Mouse (Mus musculus) midbrain, postnatal 0 days (tissue): ENCODE results near the gene Shroom3. TPM values are rescaled to one million over a fixed set of nuclear protein-coding genes. Genes with fewer than 3 reads are reported as not detected.

Experiments
- ATAC-seq: fragments of 200-750 bp; cut with Nextera tagmentation; 2 replicates; pipeline ENCODE4 v1.8.0; 2017; ENCODE audit warnings: moderate number of reproducible peaks, mild to moderate bottlenecking, moderate TSS enrichment, moderate library complexity; ENCODE audit not compliant: low FRiP score
- DNase-seq: peaks from one replicate; pipeline ENCODE4 v3.0.0-alpha.2; 2015; ENCODE audit warnings: low spot score
- H3K27ac ChIP-seq: fragments of 300-500 bp; sonication (generic); 2 replicates; pipeline ENCODE4 v1.5.1; 2014; ENCODE audit warnings: low read depth, mild to moderate bottlenecking, low read length, mixed read lengths
- H3K27me3 ChIP-seq: fragments of 300-500 bp; sonication (generic); 2 replicates; pipeline ENCODE4 v1.6.1; 2014; ENCODE audit warnings: low read length, control low read depth, mixed read lengths; ENCODE audit not compliant: insufficient read depth
- H3K36me3 ChIP-seq: fragments of 300-500 bp; sonication (generic); 2 replicates; pipeline ENCODE4 v1.6.1; 2014; ENCODE audit warnings: low read length, control low read depth, mixed read lengths; ENCODE audit not compliant: insufficient read depth
- H3K4me1 ChIP-seq: fragments of 300-500 bp; sonication (generic); 2 replicates; pipeline ENCODE4 v1.6.1; 2014; ENCODE audit warnings: mild to moderate bottlenecking, control low read depth, antibody characterized with exemption, low read length, mixed read lengths; ENCODE audit not compliant: insufficient read depth
- H3K4me2 ChIP-seq: fragments of 300-500 bp; sonication (generic); 2 replicates; pipeline ENCODE4 v1.6.1; 2014; ENCODE audit warnings: low read depth, mild to moderate bottlenecking, low read length, mixed read lengths; ENCODE audit not compliant: poor library complexity, severe bottlenecking
- H3K4me3 ChIP-seq: fragments of 300-500 bp; sonication (generic); 2 replicates; pipeline ENCODE4 v1.5.1; 2014; ENCODE audit warnings: low read depth, mild to moderate bottlenecking, low read length, moderate library complexity
- H3K9ac ChIP-seq: fragments of 300-500 bp; sonication (generic); replicated peaks from 2 replicates; pipeline ENCODE4 v1.6.1; 2014; ENCODE audit warnings: mild to moderate bottlenecking, low read length, moderate library complexity, mixed read lengths; ENCODE audit not compliant: poor library complexity, severe bottlenecking
- H3K9me3 ChIP-seq: fragments of 300-500 bp; sonication (generic); 2 replicates; pipeline ENCODE4 v1.6.1; 2016; ENCODE audit warnings: low read length, control low read depth
- CTCF ChIP-seq: IDR thresholded peaks from 2 replicates; pipeline ENCODE4 v1.5.1; 2016; ENCODE audit warnings: antibody characterized with exemption, mild to moderate bottlenecking
- WGBS: fragments of 180-500 bp; shearing (Covaris S2); extraction: QIAGEN DNeasy Blood & Tissue Kit; methylation state at CpG from one replicate; pipeline ENCODE4 v1.1.7; 2014; 5-methylcytosine and 5-hydroxymethylcytosine counted together
- polyA plus RNA-seq: library from polyadenylated mRNA; unstranded; fragments of >200 nt; fragmentation: Nextera tagmentation; extraction: Ambion mirVana; gene quantifications from 2 replicates; pipeline ENCODE4 v1.2.1, GENCODE M21; 2015
- total RNA-seq: library from RNA; depleted of rRNA; stranded (reverse); fragments of >200 nt; gene quantifications from 2 replicates; pipeline ENCODE4 v1.2.3, GENCODE M21; 2014

Shroom3 gene
- total and polyA plus RNA-seq, 2 experiments from 2014 or later = 1.2 to 8.1 TPM

DNA sequence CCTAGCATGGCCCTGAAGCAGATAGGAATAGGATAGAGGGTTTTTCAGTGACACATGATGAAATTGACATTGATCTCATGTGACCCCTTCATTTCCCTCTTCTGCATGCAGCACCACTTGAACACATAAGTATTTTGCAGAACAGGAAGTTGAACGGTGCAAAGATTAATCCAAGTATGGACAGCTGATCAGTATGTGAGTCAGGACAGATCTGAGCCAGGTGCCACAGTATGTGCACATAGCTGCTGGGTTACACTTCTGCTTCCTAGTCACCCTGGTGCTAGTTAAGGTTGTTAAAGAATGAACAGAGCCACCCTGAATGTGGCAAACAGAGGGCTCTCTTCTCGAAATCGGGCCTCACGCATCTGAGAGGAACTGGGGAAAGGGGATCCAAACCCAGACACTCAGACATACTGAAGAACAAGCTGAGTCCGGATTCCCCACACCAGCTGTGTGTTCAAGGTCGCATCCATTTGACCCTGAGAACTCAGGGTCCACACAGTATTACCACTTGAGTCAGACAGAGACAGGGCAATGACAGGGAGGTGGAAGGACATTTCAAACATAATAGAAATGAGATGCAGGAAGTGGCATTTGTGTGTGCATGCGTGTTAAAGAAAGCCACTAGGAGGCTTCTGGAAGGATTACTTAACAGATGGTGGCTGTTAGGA is 251.2 kb downstream of the Shroom3 start:
- H3K9me3 ChIP-seq = no peaks in the 10 kb centered on the region
- no peak overlapping the region for H3K27ac ChIP-seq
- no peak for TF ChIP-seq CTCF
- H3K9ac ChIP-seq = no peak overlapping the region
- H3K4me1 ChIP-seq = no peaks in the 10 kb centered on the region
- DNase-seq = no peak
- 83% methylated on average over 7 of the region's 7 CpGs for WGBS
- H3K27me3 ChIP-seq = no peaks in the 10 kb centered on the region
- no peak overlapping the region for H3K4me3 ChIP-seq
- H3K4me2 ChIP-seq = no peak overlapping the region
- H3K36me3 ChIP-seq = no peaks in the 10 kb centered on the region
- ATAC-seq = no peak

DNA sequence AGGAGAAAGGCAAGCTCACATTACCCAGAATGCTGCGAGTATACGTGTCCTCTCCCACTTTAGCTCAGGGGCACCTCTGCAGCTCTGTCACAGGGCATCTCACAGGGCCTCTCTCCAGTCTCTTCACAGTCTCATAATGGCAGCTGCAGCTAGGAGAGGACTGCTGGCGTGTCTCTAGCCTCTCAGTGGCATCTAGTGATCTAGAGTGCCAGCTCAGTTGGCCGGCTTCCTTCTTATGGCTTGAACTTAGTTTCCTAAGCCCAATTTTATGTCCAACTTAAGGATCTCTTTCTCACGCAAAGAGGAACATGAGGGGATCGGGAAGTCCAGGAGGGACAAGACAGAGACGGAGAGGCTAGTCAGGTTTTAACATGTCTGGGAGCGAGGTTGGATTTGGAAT is 252.6 kb downstream of the Shroom3 start:
- no peak overlapping the region for H3K9ac ChIP-seq
- ATAC-seq = no peak
- no peak overlapping the region for H3K27ac ChIP-seq
- no peak overlapping the region for H3K4me2 ChIP-seq
- H3K4me3 ChIP-seq = no peak overlapping the region
- WGBS = 87% methylated on average over 8 of the region's 8 CpGs
- TF ChIP-seq CTCF = no peak
- H3K27me3 ChIP-seq = no peaks in the 10 kb centered on the region
- no peaks in the 10 kb centered on the region for H3K4me1 ChIP-seq
- no peak for DNase-seq
- H3K36me3 ChIP-seq = peaks cover 8% of the 10 kb centered on the region; the same call in 1 of the 2 replicates
- no peaks in the 10 kb centered on the region for H3K9me3 ChIP-seq

DNA sequence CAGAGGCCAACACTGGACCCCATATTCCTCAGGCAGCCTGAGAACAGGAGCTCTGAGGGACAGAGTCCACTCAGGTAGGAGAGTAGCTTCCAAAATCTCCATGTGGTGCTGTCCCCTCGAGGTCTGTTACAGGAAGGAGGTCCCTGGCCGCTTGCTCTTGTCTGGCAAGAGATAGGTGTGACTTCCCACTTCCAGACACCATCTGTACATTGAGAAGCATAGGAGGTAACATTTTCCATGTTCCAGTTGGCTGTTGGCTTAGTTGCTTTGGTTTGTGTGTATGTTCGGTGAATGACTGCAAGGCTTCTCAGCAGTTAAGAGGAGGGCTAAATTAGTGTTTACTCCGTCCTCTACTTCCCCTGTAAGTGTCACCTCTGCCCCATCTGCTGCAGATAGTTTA is 254.5 kb downstream of the Shroom3 start:
- no peaks in the 10 kb centered on the region for H3K4me1 ChIP-seq
- no peak overlapping the region for H3K27ac ChIP-seq
- H3K36me3 ChIP-seq = peaks cover 24% of the 10 kb centered on the region
- no peaks in the 10 kb centered on the region for H3K27me3 ChIP-seq
- TF ChIP-seq CTCF = no peak
- ATAC-seq (no peak), DNase-seq (no peak)
- 96% methylated on average over 4 of the region's 4 CpGs for WGBS
- peaks cover 5% of the 10 kb centered on the region for H3K9me3 ChIP-seq
- no peak overlapping the region for H3K9ac ChIP-seq
- no peak overlapping the region for H3K4me3 ChIP-seq
- no peak overlapping the region for H3K4me2 ChIP-seq

DNA sequence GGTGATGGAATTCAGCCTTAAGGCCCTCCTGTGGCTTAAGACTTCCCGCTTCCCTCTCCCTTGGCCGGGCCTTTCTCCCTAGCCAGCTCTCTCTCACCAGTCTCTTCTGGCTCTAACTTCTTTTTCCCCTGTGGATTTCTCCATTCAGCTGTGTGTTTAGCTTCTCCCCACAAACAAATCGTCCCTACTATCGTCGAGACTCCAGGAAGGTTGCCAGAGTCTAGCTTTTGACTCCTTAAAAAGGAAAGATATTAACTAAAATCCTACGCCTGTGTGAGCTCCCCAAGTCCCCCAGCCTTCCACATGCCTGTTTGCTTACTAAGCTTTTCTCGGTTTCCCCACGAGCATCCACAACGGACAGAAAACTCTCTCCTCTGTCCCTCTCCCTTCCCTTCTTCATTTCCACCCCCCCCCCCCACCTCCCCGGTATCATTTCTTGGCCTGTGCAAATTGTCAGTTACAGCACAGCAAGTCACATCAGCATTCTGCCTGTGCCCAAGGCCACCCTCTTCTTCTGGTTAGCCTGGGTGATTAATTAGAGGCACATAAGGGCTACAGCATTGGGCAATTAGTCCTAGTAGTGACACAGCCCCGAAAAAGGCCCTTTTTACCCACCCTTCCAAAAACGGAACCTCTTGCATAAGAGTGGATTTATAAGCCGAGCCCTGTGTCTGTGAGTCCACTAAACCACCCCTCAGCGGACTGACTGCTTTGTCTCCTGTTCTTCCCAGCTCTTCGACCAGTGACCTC is 256.2 kb downstream of the Shroom3 start:
- TF ChIP-seq CTCF = no peak
- DNase-seq (no peak), ATAC-seq (no peak)
- Histone ChIP-seq H3K36me3 (peaks cover 26% of the 10 kb centered on the region), H3K9me3 (peaks cover 8% of the 10 kb centered on the region), H3K27me3 (no peaks in the 10 kb centered on the region), H3K9ac (no peak overlapping the region), H3K4me2 (no peak overlapping the region), H3K4me1 (no peaks in the 10 kb centered on the region), H3K4me3 (no peak overlapping the region), H3K27ac (no peak overlapping the region)
- WGBS = 77% methylated on average over 15 of the region's 15 CpGs

DNA sequence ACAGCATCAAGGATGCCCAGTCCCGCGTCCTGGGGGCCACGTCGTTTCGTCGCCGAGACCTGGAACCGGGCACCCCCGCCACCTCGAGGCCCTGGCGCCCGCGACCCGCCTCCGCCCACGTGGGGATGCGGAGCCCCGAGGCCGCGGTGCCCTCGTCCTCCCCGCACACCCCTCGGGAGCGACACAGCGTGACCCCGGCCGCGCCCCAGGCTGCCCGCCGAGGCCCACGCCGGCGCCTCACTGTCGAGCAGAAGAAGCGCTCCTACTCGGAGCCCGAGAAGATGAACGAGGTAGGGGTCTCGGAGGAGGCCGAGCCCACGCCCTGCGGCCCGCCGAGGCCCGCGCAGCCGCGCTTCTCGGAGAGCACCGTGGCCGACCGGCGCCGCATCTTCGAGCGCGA is 258.9 kb downstream of the Shroom3 start:
- peaks cover 8% of the 10 kb centered on the region for H3K9me3 ChIP-seq
- H3K36me3 ChIP-seq = peaks cover 26% of the 10 kb centered on the region
- H3K27ac ChIP-seq = no peak overlapping the region
- no peak overlapping the region for H3K4me3 ChIP-seq
- no peaks in the 10 kb centered on the region for H3K4me1 ChIP-seq
- DNase-seq (no peak), ATAC-seq (peak; percentile 29; the same call in 1 of the 2 replicates)
- H3K4me2 ChIP-seq = no peak overlapping the region
- H3K27me3 ChIP-seq = no peaks in the 10 kb centered on the region
- H3K9ac ChIP-seq = no peak overlapping the region
- no peak for TF ChIP-seq CTCF
- 88% methylated on average over 54 of the region's 57 CpGs for WGBS

DNA sequence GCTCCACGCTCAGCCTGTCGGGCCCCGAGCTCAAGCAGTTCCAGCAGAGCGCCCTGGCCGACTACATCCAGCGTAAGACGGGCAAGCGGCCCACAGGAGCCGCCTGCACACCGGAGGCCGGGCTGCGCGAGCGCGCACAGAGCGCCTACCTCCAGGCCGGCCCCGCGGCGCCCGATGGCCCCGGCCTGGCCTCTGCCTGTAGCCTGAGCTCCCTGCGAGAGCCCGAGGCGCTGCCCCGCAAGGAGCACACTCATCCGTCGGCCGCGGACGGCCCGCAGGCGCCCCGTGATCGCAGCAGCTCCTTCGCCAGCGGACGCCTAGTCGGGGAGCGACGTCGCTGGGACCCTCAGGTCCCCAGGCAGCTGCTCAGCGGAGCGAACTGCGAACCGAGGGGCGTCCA is 259.3 kb downstream of the Shroom3 start:
- H3K27ac ChIP-seq = no peak overlapping the region
- H3K27me3 ChIP-seq = no peaks in the 10 kb centered on the region
- H3K9ac ChIP-seq = no peak overlapping the region
- no peak overlapping the region for H3K4me2 ChIP-seq
- no peak overlapping the region for H3K4me3 ChIP-seq
- DNase-seq (no peak), ATAC-seq (peak; percentile 25; the same call in 1 of the 2 replicates)
- H3K36me3 ChIP-seq = peaks cover 26% of the 10 kb centered on the region
- no peaks in the 10 kb centered on the region for H3K4me1 ChIP-seq
- no peak for TF ChIP-seq CTCF
- WGBS = 94% methylated on average over 47 of the region's 47 CpGs
- peaks cover 8% of the 10 kb centered on the region for H3K9me3 ChIP-seq
